ENCODE assay signal across 8 mouse cellular contexts in the genomic region with DNA sequence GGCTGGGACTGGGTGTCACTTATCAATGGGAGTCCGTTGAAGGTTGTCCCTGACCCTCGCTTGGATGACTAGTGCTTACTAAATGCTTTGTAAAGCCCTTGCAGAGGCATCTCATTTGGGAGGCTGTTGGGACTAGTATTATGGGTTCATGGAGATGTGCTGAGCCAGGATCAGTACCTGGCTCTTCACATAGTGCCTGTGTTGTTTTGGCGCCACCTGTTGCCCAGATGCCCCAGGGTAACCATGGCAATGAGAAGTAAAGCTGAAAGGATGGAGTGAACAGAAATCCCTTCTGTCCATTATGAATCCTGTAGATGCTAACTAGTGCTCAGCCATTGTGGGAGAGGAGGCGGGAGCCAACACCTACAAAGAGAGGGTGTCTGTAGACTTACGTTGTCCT.
DNase-seq lines count a peak whose midpoint lies in the region; ATAC-seq lines count a peak whose summit lies in the region.

No protein-coding gene starts in this region.

- H3K27me3 ChIP-seq in hindbrain, embryonic 11.5 days (ENCODE audit: control insufficient read depth, insufficient read depth, low read length), result no peaks in the 10 kb centered on the region
- no peaks in the 10 kb centered on the region for H3K27me3 ChIP-seq in hindbrain, embryonic 14.5 days (ENCODE audit: control insufficient read depth, insufficient read depth, low read length)
- H3K27me3 ChIP-seq in forebrain, embryonic 13.5 days, result no peaks in the 10 kb centered on the region

- no peak overlapping the region for H3K4me2 ChIP-seq in hindbrain, embryonic 11.5 days (replicated peaks; ENCODE audit: low read depth, low read length)
- no peak overlapping the region for H3K4me2 ChIP-seq in hindbrain, embryonic 14.5 days (replicated peaks)
- no peak overlapping the region for H3K4me2 ChIP-seq in forebrain, embryonic 13.5 days

- 67% methylated on average over 5 of the region's 5 CpGs for WGBS in hindbrain, embryonic 11.5 days
- WGBS in hindbrain, embryonic 14.5 days, result 64% methylated on average over 5 of the region's 5 CpGs
- 51% methylated on average over 5 of the region's 5 CpGs for WGBS in forebrain, embryonic 13.5 days

- H3K4me1 ChIP-seq in hindbrain, embryonic 11.5 days (replicated peaks; ENCODE audit: control insufficient read depth, insufficient read depth, low read length), result no peaks in the 10 kb centered on the region
- H3K4me1 ChIP-seq in hindbrain, embryonic 14.5 days (replicated peaks; ENCODE audit: control insufficient read depth, insufficient read depth, low read length), result 0 out of 2 replicates have a peak, but pooled peaks cover 17% of the 10 kb centered on the region
- peaks cover 15% of the 10 kb centered on the region for H3K4me1 ChIP-seq in forebrain, embryonic 13.5 days

- no peak for ATAC-seq in hindbrain, embryonic 11.5 days (ENCODE audit: low FRiP score)
- ATAC-seq in hindbrain, embryonic 14.5 days (ENCODE audit: low FRiP score), result no peak
- no peak for ATAC-seq in forebrain, embryonic 13.5 days

- H3K9ac ChIP-seq in hindbrain, embryonic 11.5 days (ENCODE audit: low read depth, low read length), result no peak overlapping the region
- no peak overlapping the region for H3K9ac ChIP-seq in hindbrain, embryonic 14.5 days
- H3K9ac ChIP-seq in forebrain, embryonic 13.5 days, result no peak overlapping the region

- DNase-seq in hindbrain, embryonic 11.5 days (ENCODE audit: low spot score), result peak; percentile 22
- no peak for DNase-seq in hindbrain, embryonic 14.5 days (ENCODE audit: low spot score)
- DNase-seq in CD4-positive helper T cell, adult 2 months (ENCODE audit: low read depth, low spot score), result peak; percentile 53
- DNase-seq in ZHBTc4 (ENCODE audit: low read depth, low spot score) (peak; percentile 23), adipocyte (ENCODE audit: low spot score) (no peak)
- peak; percentile 57 for DNase-seq in kidney, postnatal 14 days
- peak; percentile 14 to 65 for DNase-seq in spleen, postnatal 10 days (ENCODE audit: low spot score in 2 of 2)

- H3K9me3 ChIP-seq in hindbrain, embryonic 11.5 days (ENCODE audit: control insufficient read depth, low read length), result no peaks in the 10 kb centered on the region
- H3K9me3 ChIP-seq in hindbrain, embryonic 14.5 days (ENCODE audit: control insufficient read depth, low read length), result no peaks in the 10 kb centered on the region
- no peaks in the 10 kb centered on the region for H3K9me3 ChIP-seq in forebrain, embryonic 13.5 days (replicated peaks)

- no peak overlapping the region for H3K4me3 ChIP-seq in hindbrain, embryonic 11.5 days (ENCODE audit: low read depth, low read length)
- no peak overlapping the region for H3K4me3 ChIP-seq in hindbrain, embryonic 14.5 days (replicated peaks; ENCODE audit: low read length)
- H3K4me3 ChIP-seq in forebrain, embryonic 13.5 days, result no peak overlapping the region

- H3K36me3 ChIP-seq in hindbrain, embryonic 11.5 days (ENCODE audit: control insufficient read depth, insufficient read depth, low read length), result no peaks in the 10 kb centered on the region
- H3K36me3 ChIP-seq in hindbrain, embryonic 14.5 days (replicated peaks; ENCODE audit: control insufficient read depth, insufficient read depth), result no peaks in the 10 kb centered on the region
- 0 out of 2 replicates have a peak, but pooled peaks cover 3% of the 10 kb centered on the region for H3K36me3 ChIP-seq in forebrain, embryonic 13.5 days (ENCODE audit: poor library complexity, severe bottlenecking)

- no peak overlapping the region for H3K27ac ChIP-seq in hindbrain, embryonic 11.5 days (ENCODE audit: low read depth, low read length)
- no peak overlapping the region for H3K27ac ChIP-seq in hindbrain, embryonic 14.5 days
- no peak overlapping the region for H3K27ac ChIP-seq in forebrain, embryonic 13.5 days

Comparison
In these comparisons a context has a peak if more than half of its experiments do, and no peak if none do; other contexts are left out.
1. DNase-seq: peak in hindbrain, embryonic 11.5 days (single experiment), CD4-positive helper T cell, adult 2 months (single experiment), ZHBTc4 (single experiment), kidney, postnatal 14 days (single experiment) and spleen, postnatal 10 days (2 of 2); none in hindbrain, embryonic 14.5 days (single experiment) and adipocyte (single experiment).